Mouse (Mus musculus): ENCODE measurements around the gene Hoxb6.

GRCm38 (mm10) chr11:96284774-96285734 is 7.2 kb upstream of the Hoxb6 start:
- TF ChIP-seq POLR2A (IDR thresholded peaks at IDR 0.05; ENCODE audit: extremely low read depth, insufficient read depth, low read length) = no peak
- TF ChIP-seq CTCF (IDR thresholded peaks at IDR 0.05; ENCODE audit: low read depth, low read length) = no peak

Data from liver, adult 2 months (tissue).